Mouse (Mus musculus) MEL (cell line): ENCODE measurements at regions not wholly inside any gene's neighbourhood (a gene's known extent, or its start where the extent isn't known, plus 50 kb on each side); places are given as distances from the start of the nearest gene placed in this dataset.

Source experiments
- DNase-seq: peaks from one replicate; pipeline ENCODE4 v3.0.0; 2011; ENCODE audit warnings: low read depth, low spot score
- H3K27ac ChIP-seq: 2 replicates; pipeline ENCODE4 v1.5.1; 2012; ENCODE audit warnings: low read depth, mild to moderate bottlenecking, control low read depth, low read length, moderate library complexity; ENCODE audit not compliant: control insufficient read depth
- H3K27me3 ChIP-seq, 2 experiments: fragments of 150-350 bp in 1 of 2; sonication (generic) in 1 of 2; 2 replicates each; pipeline ENCODE4 v1.6.1; 2012; ENCODE audit warnings: low read length in 2 of 2, mild to moderate bottlenecking in 2 of 2, improper control_type of control experiment in 1 of 2, moderate library complexity in 1 of 2; ENCODE audit not compliant: insufficient read depth in 2 of 2, control insufficient read depth in 1 of 2
- H3K36me3 ChIP-seq, 2 experiments: 2 replicates each; pipeline ENCODE4 v1.6.1; 2012 to 2014; ENCODE audit warnings: low read length in 2 of 2, improper control_type of control experiment in 1 of 2, inconsistent platforms in 1 of 2, mild to moderate bottlenecking in 1 of 2; ENCODE audit not compliant: insufficient read depth in 2 of 2, control insufficient read depth in 1 of 2
- H3K4me1 ChIP-seq, 2 experiments: fragments of 150-350 bp in 1 of 2; sonication (generic) in 1 of 2; 2 replicates each; pipeline ENCODE4 v1.6.1; 2012; ENCODE audit warnings: low read length in 2 of 2, improper control_type of control experiment in 1 of 2, mild to moderate bottlenecking in 1 of 2; ENCODE audit not compliant: insufficient read depth in 2 of 2, control insufficient read depth in 1 of 2
- H3K4me3 ChIP-seq, 2 experiments: fragments of 150-350 bp in 1 of 2; sonication (generic) in 1 of 2; 2 replicates each; pipeline ENCODE4 v1.5.1; 2012; ENCODE audit warnings: low read depth in 2 of 2, low read length in 2 of 2, mild to moderate bottlenecking in 2 of 2, moderate library complexity in 2 of 2, control low read depth in 1 of 2, improper control_type of control experiment in 1 of 2; ENCODE audit not compliant: control insufficient read depth in 1 of 2, insufficient read depth in 1 of 2
- H3K79me2 ChIP-seq: 2 replicates; pipeline ENCODE4 v1.6.1; 2012; ENCODE audit warnings: mild to moderate bottlenecking, low read length, moderate library complexity; ENCODE audit not compliant: control insufficient read depth, poor library complexity, insufficient read depth
- H3K9ac ChIP-seq: 2 replicates; pipeline ENCODE4 v1.6.1; 2012; ENCODE audit warnings: low read depth, mild to moderate bottlenecking, control low read depth, low read length, moderate library complexity; ENCODE audit not compliant: control insufficient read depth, poor library complexity, severe bottlenecking
- H3K9me3 ChIP-seq: fragments of 150-350 bp; sonication (generic); replicated peaks from 2 replicates; pipeline ENCODE4 v1.6.1; 2012; ENCODE audit warnings: mild to moderate bottlenecking, low read length, improper control_type of control experiment, moderate library complexity; ENCODE audit not compliant: insufficient read depth
- BHLHE40 ChIP-seq: IDR thresholded peaks from 2 replicates; pipeline ENCODE4 v1.6.1; 2012; ENCODE audit warnings: low read depth, mild to moderate bottlenecking, inconsistent platforms, low read length, improper control_type of control experiment, borderline replicate concordance
- CTCF ChIP-seq, 3 experiments: IDR thresholded peaks in 2 of 3; conservative IDR thresholded peaks in 1 of 3; 2 replicates each; pipeline ENCODE4 v1.5.1; 2011 to 2012; ENCODE audit warnings: low read length in 3 of 3, low read depth in 2 of 3, mild to moderate bottlenecking in 2 of 3, improper control_type of control experiment in 1 of 3, inconsistent platforms in 1 of 3, mixed read lengths in 1 of 3, moderate library complexity in 1 of 3; ENCODE audit not compliant: control insufficient read depth in 1 of 3, insufficient read depth in 1 of 3, poor library complexity in 1 of 3, severe bottlenecking in 1 of 3
- E2F4 ChIP-seq: IDR thresholded peaks from 2 replicates; pipeline ENCODE4 v1.6.1; 2011; ENCODE audit warnings: low read depth, low read length, improper control_type of control experiment, borderline replicate concordance
- ELF1 ChIP-seq: IDR thresholded peaks from 2 replicates; pipeline ENCODE4 v1.6.1; 2014; ENCODE audit warnings: low read depth, mild to moderate bottlenecking, inconsistent platforms, low read length, improper control_type of control experiment, moderate library complexity
- EP300 ChIP-seq, 2 experiments: IDR thresholded peaks; 2 replicates each; pipeline ENCODE4 v1.6.1; 2011; ENCODE audit warnings: improper control_type of control experiment in 2 of 2, low read length in 2 of 2, low read depth in 1 of 2, mild to moderate bottlenecking in 1 of 2
- ETS1 ChIP-seq: IDR thresholded peaks from 2 replicates; pipeline ENCODE4 v1.6.1; 2012; ENCODE audit warnings: low read depth, mild to moderate bottlenecking, inconsistent platforms, low read length, improper control_type of control experiment, moderate library complexity
- GABPA ChIP-seq: IDR thresholded peaks from 2 replicates; pipeline ENCODE4 v1.6.1; 2012; ENCODE audit warnings: low read depth, mild to moderate bottlenecking, inconsistent platforms, low read length, improper control_type of control experiment, moderate library complexity
- GATA1 ChIP-seq: IDR thresholded peaks from 2 replicates; pipeline ENCODE4 v1.6.1; 2011; ENCODE audit warnings: low read depth, low read length, improper control_type of control experiment
- HCFC1 ChIP-seq: IDR thresholded peaks from 2 replicates; pipeline ENCODE4 v1.6.1; 2012; ENCODE audit warnings: low read depth, mild to moderate bottlenecking, inconsistent platforms, low read length, improper control_type of control experiment, moderate library complexity
- JUND ChIP-seq: IDR thresholded peaks from 2 replicates; pipeline ENCODE4 v1.6.1; 2011; ENCODE audit warnings: low read depth, mild to moderate bottlenecking, improper control_type of control experiment, low read length
- KAT2A ChIP-seq: conservative IDR thresholded peaks from 2 replicates; pipeline ENCODE4 v1.6.1; 2012; ENCODE audit warnings: low read depth, low read length, improper control_type of control experiment, inconsistent platforms
- MAFK ChIP-seq: IDR thresholded peaks from 2 replicates; pipeline ENCODE4 v1.6.1; 2011; ENCODE audit warnings: low read depth, mild to moderate bottlenecking, low read length, improper control_type of control experiment, borderline replicate concordance
- MAX ChIP-seq: IDR thresholded peaks from 2 replicates; pipeline ENCODE4 v1.6.1; 2011; ENCODE audit warnings: low read length, improper control_type of control experiment
- MXI1 ChIP-seq: IDR thresholded peaks from 2 replicates; pipeline ENCODE4 v1.6.1; 2011; ENCODE audit warnings: mild to moderate bottlenecking, low read depth, low read length, improper control_type of control experiment
- NRF1 ChIP-seq: IDR thresholded peaks from 2 replicates; pipeline ENCODE4 v1.6.1; 2014; ENCODE audit warnings: low read depth, mild to moderate bottlenecking, inconsistent platforms, low read length, improper control_type of control experiment, moderate library complexity; ENCODE audit not compliant: poor library complexity, insufficient read depth, severe bottlenecking
- POLR2A ChIP-seq, 2 experiments: IDR thresholded peaks; 2 replicates each; pipeline ENCODE4 v1.6.1; 2011 to 2012; ENCODE audit warnings: low read length in 2 of 2, mild to moderate bottlenecking in 2 of 2, control low read depth in 1 of 2, improper control_type of control experiment in 1 of 2, low read depth in 1 of 2, moderate library complexity in 1 of 2; ENCODE audit not compliant: control insufficient read depth in 1 of 2, insufficient read depth in 1 of 2, poor library complexity in 1 of 2
- POLR2AphosphoS2 ChIP-seq: IDR thresholded peaks from 2 replicates; pipeline ENCODE4 v1.6.1; 2011; ENCODE audit warnings: low read length, improper control_type of control experiment
- POLR2AphosphoS5 ChIP-seq: IDR thresholded peaks from 2 replicates; pipeline ENCODE4 v1.6.1; 2012; ENCODE audit warnings: low read depth, borderline replicate concordance, mild to moderate bottlenecking, inconsistent platforms, low read length, moderate library complexity, mixed read lengths
- RAD21 ChIP-seq: IDR thresholded peaks from 2 replicates; pipeline ENCODE4 v1.6.1; 2011; ENCODE audit warnings: mild to moderate bottlenecking, low read depth, low read length, improper control_type of control experiment
- RCOR1 ChIP-seq: IDR thresholded peaks from 2 replicates; pipeline ENCODE4 v1.6.1; 2012; ENCODE audit warnings: low read depth, mild to moderate bottlenecking, inconsistent platforms, low read length, improper control_type of control experiment
- SIN3A ChIP-seq: IDR thresholded peaks from 2 replicates; pipeline ENCODE4 v1.6.1; 2012; ENCODE audit warnings: low read length, improper control_type of control experiment, inconsistent platforms
- SMC3 ChIP-seq: IDR thresholded peaks from 2 replicates; pipeline ENCODE4 v1.6.1; 2011; ENCODE audit warnings: low read depth, low read length, improper control_type of control experiment
- TBP ChIP-seq: IDR thresholded peaks from 2 replicates; pipeline ENCODE4 v1.8.0; 2011; ENCODE audit warnings: low read depth, low read length, improper control_type of control experiment
- USF1 ChIP-seq: IDR thresholded peaks from 2 replicates; pipeline ENCODE4 v1.6.1; 2014; ENCODE audit warnings: low read depth, mild to moderate bottlenecking, inconsistent platforms, low read length, improper control_type of control experiment, moderate library complexity
- USF2 ChIP-seq, 2 experiments: IDR thresholded peaks; 2 replicates each; pipeline ENCODE4 v1.6.1; 2011 to 2012; ENCODE audit warnings: improper control_type of control experiment in 2 of 2, low read length in 2 of 2, borderline replicate concordance in 1 of 2, inconsistent platforms in 1 of 2, low read depth in 1 of 2, mild to moderate bottlenecking in 1 of 2; ENCODE audit not compliant: insufficient read depth in 1 of 2
- ZC3H11A ChIP-seq: IDR thresholded peaks from 2 replicates; pipeline ENCODE4 v1.6.1; 2012; ENCODE audit warnings: low read depth, mild to moderate bottlenecking, inconsistent platforms, low read length, improper control_type of control experiment
- ZKSCAN1 ChIP-seq: IDR thresholded peaks from 2 replicates; pipeline ENCODE4 v1.6.1; 2012; ENCODE audit warnings: low read depth, mild to moderate bottlenecking, inconsistent platforms, low read length, improper control_type of control experiment, moderate library complexity
- ZMIZ1 ChIP-seq: IDR thresholded peaks from 2 replicates; pipeline ENCODE4 v1.6.1; 2012; ENCODE audit warnings: low read depth, mild to moderate bottlenecking, inconsistent platforms, low read length, improper control_type of control experiment, moderate library complexity
- ZNF384 ChIP-seq: IDR thresholded peaks from 2 replicates; pipeline ENCODE4 v1.6.1; 2012; ENCODE audit warnings: low read depth, mild to moderate bottlenecking, inconsistent platforms, low read length, improper control_type of control experiment

DNA sequence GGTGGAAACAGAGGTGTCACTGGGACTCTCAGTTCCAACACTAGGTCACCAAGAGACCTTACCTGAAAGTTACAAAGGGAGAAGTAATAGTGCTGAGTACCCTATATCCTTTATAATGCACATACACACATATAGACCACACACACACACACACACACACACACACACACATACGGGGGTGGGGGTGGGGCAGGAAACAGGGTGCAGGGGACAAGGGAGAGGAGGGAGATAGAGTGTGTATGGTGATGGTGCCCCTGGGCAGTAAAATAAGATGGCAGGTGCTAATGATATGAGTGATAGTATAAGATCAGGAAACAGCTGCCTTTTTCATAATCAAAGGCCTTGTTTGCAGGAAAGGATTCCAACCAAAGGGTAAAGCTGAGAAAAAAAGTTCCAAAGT, 719.9 kb upstream of the Cdh20 start:
- DNase-seq = no peak
- Histone ChIP-seq H3K4me1 (no peaks in the 10 kb centered on the region), H3K9me3 (no peaks in the 10 kb centered on the region), H3K9ac (no peak overlapping the region), H3K27me3 (no peaks in the 10 kb centered on the region), H3K36me3 (no peaks in the 10 kb centered on the region), H3K27ac (no peak overlapping the region), H3K4me3 (no peak overlapping the region), H3K79me2 (no peaks in the 10 kb centered on the region)
- no peak for TF ChIP-seq ETS1
- no peak for TF ChIP-seq SMC3
- no peak for TF ChIP-seq ZKSCAN1
- no peak for TF ChIP-seq GABPA
- no peak for TF ChIP-seq EP300 (IDR thresholded peaks at IDR 0.05; ENCODE audit: low read depth in 1 of 2, low read length in 2 of 2)
- no peak for TF ChIP-seq RCOR1
- no peak for TF ChIP-seq ZC3H11A
- no peak for TF ChIP-seq SIN3A
- no peak for TF ChIP-seq ZNF384
- no peak for TF ChIP-seq CTCF (IDR thresholded peaks at IDR 0.05 in 2 of 3, conservative IDR thresholded peaks at IDR 0.05 in 1 of 3; ENCODE audit: control insufficient read depth in 1 of 3, insufficient read depth in 1 of 3, low read depth in 2 of 3, low read length in 3 of 3, poor library complexity in 1 of 3, severe bottlenecking in 1 of 3)
- no peak for TF ChIP-seq JUND
- TF ChIP-seq USF2 (IDR thresholded peaks at IDR 0.05; ENCODE audit: borderline replicate concordance in 1 of 2, insufficient read depth in 1 of 2, low read depth in 1 of 2, low read length in 2 of 2) = no peak
- no peak for TF ChIP-seq POLR2AphosphoS2
- no peak for TF ChIP-seq ZMIZ1
- no peak for TF ChIP-seq MXI1
- TF ChIP-seq TBP = no peak
- TF ChIP-seq KAT2A = no peak
- no peak for TF ChIP-seq MAX
- TF ChIP-seq E2F4 = no peak
- TF ChIP-seq POLR2AphosphoS5 = no peak

- no peaks in the 10 kb centered on the region for H3K79me2 ChIP-seq
- no peak overlapping the region for H3K27ac ChIP-seq
- TF ChIP-seq SMC3 (no peak), GATA1 (no peak), RAD21 (no peak), BHLHE40 (no peak), POLR2A (IDR thresholded peaks at IDR 0.05; ENCODE audit: control insufficient read depth in 1 of 2, insufficient read depth in 1 of 2, low read depth in 1 of 2, low read length in 2 of 2, poor library complexity in 1 of 2) (no peak), MAFK (no peak), JUND (no peak), ELF1 (no peak), SIN3A (no peak), CTCF (IDR thresholded peaks at IDR 0.05 in 2 of 3, conservative IDR thresholded peaks at IDR 0.05 in 1 of 3; ENCODE audit: control insufficient read depth in 1 of 3, insufficient read depth in 1 of 3, low read depth in 2 of 3, low read length in 3 of 3, poor library complexity in 1 of 3, severe bottlenecking in 1 of 3) (no peak), ZKSCAN1 (no peak), EP300 (IDR thresholded peaks at IDR 0.05; ENCODE audit: low read depth in 1 of 2, low read length in 2 of 2) (no peak), ZC3H11A (no peak), ETS1 (no peak), POLR2AphosphoS5 (no peak), HCFC1 (no peak), NRF1 (no peak), USF1 (no peak)
- H3K9ac ChIP-seq = no peak overlapping the region
- no peaks in the 10 kb centered on the region for H3K9me3 ChIP-seq
- no peak overlapping the region for H3K4me3 ChIP-seq
- no peaks in the 10 kb centered on the region for H3K27me3 ChIP-seq
- DNase-seq = no peak
- no peaks in the 10 kb centered on the region for H3K36me3 ChIP-seq
- H3K4me1 ChIP-seq = no peaks in the 10 kb centered on the region
Observed at GRCm38 (mm10) chr1:104049169-104049948, 719.0 kb upstream of the Cdh20 start.
